Mouse (Mus musculus) adrenal gland, adult 2 months (tissue): ENCODE data around the gene Tmem268. TPM values are rescaled to one million over a fixed set of nuclear protein-coding genes. Genes with fewer than 3 reads are reported as not detected.

Experiments used
- DNase-seq: peaks from one replicate; pipeline ENCODE4 v3.0.0; 2021
- polyA plus RNA-seq: library from polyadenylated mRNA; depleted of rRNA; stranded (reverse); fragments of >200 nt; gene quantifications from 2 replicates; pipeline ENCODE4 v1.2.3, GENCODE M21; 2012
- total RNA-seq, 2 experiments: library from RNA; stranded (reverse); gene quantifications; 2 replicates each; pipeline ENCODE4 v1.2.3; 2021

Tmem268 gene
- total and polyA plus RNA-seq, 3 experiments: 7.5 to 12.6 (median 10.4) TPM

DNA sequence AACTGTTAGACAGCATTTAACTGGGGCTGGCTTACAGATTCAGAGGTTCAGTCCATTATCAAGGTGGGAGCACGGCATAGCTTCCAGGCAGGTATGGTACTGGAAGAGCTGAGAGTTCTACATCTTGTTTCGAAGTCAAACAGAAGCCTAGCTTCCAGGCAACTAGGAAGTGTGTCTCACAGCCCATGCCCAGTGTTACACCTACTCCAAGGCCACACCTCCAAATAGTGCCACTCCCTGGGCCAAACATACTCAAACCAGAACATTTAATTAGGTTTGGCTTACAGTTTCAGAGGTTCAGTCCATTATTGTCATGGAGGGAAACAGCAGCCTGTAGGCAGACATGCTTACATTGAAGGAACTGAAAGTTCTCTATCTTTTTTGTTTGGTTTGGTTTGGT lies 3.5 kb upstream of the Tmem268 start:
- DNase-seq: no peak

DNA sequence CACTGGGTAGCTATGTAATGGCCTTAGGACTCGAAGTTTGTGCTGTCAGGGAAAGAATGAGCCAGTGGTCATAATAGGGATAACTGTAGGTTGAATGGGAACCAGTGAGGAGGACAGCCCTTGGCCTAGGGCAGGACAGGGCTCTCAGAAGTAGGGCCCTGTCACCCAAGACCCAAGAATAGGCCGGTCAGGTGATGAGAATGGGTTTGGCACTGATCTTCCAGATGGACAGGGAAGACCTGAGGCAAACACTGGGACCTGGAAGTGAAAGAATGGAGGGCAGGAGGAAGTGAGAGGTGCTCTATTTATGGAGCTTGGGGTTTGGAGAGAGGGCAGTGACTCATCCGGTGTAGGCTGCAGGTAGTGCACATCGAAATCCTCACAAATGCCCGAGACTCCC lies 1.9 kb upstream of the Tmem268 start:
- no peak for DNase-seq

DNA sequence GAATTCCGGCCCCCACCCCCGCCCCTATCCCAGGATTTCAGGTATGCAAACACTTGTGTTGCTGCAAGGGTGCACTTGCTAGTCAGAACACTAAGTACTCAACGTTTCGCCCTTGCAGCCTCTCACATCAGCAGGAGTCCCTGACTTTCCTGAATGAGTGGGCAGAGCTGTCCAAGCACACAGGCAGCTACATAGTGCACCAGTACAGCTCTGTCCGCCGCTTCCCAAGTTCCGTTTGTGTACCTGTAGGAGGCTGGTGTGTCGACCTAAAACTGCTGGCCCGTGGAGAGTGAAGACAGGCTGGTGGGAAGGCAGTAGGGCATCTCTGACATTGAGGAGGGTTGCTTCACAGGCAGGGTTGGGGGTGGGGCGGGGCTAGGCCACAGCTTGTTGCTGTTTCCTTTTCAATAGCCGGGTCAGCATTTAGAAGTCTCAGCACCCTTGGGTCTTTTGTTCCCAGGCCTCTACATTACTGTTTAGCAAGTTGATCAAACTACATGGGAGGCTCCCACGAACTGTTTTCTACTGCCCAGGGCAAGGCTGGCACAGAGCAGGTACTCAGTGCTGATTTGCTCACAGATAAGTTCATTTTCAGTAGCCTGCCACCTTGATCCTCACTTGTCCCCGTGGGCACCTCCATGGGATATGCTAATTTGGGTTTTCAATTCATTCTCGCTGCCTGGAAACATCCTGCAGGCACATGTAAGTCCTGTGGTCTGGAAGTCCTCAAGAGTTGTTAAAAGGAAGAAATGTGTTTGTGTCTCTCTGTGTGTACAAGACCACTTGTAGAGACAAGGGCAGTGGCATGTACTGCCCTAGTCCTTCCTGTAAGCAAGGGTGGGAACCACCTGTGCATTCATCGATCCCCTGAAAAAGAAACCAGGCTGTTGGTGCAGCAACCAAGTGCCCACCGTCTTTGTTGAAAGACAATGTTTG lies 1.2 kb upstream of the Tmem268 start:
- peak; percentile 49 for DNase-seq

DNA sequence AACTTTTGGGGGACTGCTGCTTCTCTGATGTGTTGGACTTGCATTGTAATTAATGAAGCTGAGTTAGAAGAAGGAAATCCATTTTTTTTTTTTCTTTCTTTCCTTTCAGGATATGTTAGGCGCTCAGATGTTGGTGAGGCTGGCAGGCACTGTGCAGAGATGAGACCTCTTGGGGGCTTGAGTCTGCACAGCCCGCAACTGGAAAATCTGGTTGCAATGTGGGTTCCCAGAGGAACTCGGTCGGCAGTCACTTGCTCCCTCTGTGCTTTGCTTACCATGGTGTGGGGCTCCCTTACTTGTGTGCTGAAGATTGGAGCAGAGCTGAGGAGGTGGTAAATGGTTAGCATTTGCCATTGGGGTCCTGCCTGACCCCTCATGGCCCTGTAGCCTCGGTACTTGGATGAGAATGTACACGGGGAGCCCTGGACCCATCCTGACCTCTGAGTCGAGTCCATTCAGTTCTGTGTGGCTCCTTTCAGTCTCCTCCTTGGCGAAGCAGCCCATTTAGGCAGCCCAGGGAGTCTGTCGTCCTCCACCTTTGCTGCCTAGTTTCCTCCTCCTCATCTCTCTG lies 631 bp downstream of the Tmem268 start:
- no peak for DNase-seq

DNA sequence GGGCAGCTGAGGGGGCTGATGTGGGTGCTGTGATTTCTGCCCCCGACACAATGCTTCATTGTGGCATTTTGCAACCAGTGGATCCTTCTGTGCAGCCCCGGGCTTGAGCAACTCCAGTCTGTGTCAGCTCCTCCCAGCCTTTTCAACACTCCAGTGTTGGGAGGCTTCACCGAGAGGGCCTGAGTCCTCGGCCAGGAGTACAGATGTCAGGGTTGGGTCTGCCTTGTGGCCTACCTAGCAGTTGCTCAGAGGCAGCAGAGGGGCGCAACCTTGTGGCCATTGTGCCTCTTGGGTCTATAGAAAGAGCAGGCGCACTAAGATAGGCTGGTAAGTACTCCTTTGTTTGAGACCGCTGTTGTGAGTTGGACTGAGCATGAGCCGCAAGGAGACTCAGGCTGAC lies 1.5 kb downstream of the Tmem268 start:
- DNase-seq: peak; percentile 47

DNA sequence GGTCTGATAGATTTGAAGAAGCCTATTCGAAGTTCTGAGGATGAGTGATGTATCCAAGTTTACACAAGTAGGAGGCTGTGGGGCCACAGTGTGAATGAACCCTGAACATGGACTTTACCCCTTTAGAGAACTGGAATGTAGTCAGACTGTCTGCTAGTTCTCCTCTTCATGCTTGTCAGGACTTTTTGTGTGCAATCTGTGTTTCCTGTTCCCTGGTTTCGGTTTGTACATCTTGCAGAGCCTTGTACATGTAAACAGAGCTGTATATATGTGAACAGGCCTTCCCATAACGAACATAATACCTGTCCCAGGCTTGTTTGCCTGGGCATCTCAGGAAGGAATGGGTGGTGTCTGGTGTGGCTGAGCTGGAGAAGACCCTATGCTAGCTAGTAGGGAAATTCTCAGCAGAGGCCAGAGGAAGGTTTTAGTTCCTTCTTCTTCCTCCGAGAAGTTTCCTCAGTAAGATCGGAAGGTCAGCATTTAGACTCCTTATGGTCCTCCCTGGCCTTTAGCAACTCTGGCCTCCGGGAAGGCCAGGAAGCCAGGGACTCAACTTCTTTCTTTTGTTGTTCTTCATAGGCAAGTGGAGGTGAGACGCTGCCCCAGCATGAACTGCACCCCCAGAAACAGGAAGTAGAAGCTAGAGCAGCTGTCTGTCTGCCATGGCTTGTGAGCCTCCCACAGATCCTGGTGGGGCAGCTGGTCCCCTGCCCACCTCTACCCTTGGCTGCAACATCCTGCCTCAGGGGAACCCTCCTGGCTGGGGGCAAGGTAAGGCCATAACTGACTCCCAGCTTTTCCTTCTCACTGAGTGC lies 3.5 kb downstream of the Tmem268 start:
- no peak for DNase-seq

DNA sequence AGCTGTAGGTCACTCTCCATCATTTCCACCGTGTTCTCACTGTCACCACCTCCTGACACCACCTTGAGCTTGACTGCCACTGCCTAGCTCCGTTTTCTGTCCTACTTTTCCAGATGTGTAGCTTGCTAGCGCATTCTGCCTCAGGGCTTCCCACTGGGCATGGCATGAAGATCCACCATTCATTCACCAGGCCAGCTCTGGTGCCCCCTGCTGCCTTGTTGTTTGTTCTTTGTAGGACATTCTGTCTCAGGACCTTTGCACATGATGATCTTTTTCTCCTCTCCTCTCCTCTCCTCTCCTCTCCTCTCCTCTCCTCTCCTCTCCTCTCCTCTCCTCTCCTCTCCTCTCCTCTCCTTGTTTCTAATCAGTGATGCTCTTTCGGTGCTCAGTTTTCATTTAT lies 4.2 kb downstream of the Tmem268 start:
- no peak for DNase-seq

DNA sequence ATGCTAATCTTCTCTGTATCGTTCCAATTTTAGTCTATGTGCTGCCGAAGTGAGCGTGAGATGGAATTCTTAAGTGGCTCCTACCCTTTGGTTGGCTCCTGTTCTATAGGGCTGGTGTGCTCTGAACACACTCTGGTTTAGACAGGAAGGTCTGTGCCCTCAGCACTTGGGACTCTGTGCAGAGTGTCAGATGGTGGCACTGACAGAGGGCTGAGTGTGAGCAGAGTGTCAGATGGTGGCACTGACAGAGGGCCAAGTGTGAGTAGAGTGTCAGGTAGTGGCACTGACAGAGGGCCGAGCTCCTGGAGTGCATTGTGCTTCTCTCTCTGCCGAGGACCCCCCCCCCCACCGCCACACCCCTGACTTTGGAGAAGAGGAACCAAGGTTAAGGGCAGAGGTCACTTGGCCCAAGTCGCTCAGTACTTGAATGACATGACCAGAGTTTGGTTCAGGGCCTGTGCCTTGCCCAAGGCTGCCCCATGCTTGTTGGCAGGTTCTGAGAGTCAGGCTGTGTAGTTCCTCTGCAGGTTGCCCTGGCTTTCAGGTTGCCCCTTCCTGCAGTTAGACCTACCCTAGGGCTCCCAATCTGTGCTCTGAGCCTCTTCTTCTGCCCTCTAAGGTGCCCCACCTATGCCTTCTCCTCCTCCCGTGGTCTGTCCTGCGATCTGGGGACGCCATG lies 9.3 kb downstream of the Tmem268 start:
- no peak for DNase-seq

DNA sequence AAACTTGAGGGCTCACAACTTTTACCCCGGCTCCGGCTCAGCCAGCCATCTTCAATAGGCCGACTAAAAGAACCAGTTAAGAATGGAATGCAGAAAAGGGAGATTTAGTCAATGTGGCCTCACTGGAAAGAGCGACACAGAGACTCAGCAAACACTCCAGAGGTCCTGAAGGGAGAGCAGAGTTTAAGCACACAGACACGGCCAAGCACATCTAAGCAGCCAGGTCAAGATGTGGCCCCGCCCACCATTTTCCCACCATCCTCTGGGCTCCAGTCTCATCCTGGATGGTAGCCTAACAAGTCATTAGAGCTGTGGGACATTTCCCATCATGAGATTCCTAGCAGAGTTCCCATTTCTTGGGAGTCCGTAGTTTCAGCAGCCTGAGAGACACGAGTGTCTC lies 10.7 kb downstream of the Tmem268 start:
- no peak for DNase-seq

DNA sequence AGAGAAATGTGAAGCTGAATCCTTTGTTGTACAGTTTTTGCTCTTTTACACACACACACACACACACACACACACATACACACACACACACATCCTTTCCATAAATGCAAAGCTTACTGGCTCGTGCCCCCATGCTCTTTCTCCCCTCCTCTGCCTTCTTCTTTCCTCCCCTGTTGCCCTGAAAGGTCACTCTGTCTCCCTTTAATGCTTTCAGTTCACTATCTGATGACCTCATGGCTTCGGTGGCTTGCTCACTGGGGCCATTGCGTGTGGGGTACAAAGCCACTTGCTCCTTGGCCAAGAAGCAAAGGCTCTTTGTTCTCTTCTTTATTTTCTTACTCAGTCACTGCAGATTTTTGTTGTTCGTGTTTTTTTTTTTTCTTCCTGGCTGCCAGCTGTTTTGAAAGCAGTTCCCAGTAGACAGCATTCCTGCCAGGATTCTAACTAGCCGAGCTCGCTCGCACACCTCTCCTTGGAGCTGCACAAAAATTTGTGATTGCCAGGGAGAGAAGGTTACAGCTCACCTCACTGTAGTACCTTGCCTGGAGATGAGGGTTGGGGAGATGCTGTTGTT lies 11.7 kb downstream of the Tmem268 start:
- DNase-seq: peak; percentile 49

DNA sequence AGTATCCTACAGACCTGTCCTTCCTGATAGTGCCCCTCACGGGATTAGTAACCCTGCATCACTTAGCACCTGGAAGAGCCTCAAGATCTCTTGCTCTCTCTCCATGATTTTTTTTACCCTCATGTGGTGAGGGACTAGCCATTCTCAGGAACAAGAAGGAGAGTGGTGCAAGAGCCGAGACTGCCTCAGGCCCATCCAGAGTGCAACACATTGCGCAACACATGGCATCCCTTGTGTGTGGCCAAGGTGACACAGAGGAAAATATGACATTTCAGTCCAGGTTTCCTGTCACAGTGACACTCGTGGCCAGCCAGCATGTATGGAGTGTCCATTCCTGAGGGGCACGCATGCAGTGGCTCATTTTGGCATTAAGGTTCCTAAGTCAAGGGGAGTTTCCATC lies 14.0 kb downstream of the Tmem268 start:
- DNase-seq: no peak

DNA sequence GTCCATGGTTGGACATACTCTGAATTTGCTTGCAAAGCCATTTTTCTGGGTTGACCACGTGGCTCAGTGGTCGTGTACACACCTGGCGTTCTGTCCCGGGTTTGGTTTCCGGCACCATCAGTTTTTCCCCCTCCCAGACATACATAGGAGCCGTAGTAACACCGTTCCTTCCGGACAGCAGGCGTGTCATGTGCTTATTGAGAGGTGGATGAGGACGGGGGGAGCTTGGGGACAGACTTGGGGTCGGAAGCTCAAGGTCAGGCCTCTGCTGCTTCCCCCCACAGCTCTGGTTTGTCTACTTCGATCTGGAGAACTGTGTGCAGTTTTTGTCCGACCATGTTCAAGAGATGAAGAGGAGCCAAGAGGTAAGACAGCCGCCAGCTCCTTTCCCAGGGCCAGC lies 21.1 kb downstream of the Tmem268 start:
- no peak for DNase-seq

DNA sequence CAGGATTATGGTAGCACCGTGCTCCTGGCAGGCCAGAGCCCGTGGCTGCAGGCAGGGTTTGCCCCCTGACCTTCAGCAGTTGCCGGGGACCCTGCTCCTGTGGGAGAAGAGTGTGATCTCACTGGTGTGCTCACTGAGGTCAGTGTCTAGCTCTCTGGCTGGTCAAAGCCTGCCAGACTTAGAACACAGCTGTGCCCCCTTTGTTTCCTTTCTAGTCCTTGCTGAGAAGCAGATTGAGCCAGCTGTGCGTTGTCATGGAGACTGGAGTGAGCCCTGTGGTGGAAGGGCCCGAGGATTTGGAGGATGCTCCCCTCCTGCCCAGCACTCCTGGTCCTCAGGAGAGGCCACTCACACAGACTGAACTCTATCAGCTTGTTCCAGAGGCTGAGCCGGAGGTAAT lies 21.5 kb downstream of the Tmem268 start:
- DNase-seq: no peak

DNA sequence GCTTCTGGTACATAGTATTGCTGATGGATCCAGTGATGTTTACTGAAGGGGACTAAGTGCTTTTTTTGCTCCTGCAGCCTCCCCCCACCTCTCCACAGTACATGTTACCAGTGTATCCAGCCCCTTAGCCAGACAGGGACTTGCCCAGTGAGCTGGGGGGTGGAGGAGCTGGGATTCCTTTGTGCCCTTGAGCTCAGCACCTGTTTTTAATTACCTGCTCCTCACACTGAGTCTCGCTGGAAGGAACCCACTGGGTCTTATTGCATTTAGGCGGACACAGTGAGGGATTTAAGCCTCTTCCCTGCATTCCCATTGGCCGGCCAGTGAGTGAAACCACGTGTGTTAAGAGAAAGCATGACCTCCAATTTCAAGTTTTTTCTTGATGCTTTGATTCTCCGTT lies 24.0 kb downstream of the Tmem268 start:
- DNase-seq: no peak

DNA sequence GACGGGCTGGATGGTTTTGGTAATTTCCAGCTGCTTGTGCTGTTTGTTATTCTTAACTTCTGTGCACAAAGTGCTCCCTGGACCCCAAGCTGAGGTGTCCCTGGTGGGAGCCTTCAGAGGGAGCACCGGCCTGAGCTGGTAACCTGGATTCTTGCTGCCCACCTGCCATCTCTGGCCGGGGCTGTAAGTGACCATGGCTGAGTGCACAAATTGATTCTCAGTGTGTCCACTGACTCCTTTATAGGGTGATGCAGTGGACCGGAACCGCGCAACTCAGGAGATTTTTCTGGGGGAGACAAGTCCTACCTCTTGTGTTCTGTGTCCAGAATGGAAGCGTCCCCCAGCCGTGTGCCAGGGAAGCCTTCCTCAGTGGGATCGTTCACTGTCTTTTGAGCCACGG lies 26.6 kb downstream of the Tmem268 start:
- DNase-seq: no peak

DNA sequence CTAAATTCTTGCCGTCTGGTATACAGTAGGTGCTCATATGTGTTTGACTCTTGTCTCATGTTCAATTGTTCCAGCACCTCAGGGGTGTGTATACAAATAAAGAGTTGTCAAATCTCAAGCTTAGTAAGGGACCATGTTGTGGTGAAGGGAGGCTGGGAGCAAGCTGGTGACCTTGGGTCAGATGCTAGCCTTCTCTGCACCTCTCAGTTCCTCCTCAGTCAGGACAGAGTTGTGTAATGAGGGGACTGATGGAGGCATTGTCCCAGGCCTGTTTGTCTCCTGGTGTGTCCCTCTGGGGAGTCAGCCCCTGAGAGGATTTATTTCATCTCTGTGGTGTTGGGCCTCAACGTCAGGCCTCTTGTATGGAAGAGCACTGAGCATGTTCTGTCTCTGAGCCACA lies 27.7 kb downstream of the Tmem268 start:
- DNase-seq: no peak

DNA sequence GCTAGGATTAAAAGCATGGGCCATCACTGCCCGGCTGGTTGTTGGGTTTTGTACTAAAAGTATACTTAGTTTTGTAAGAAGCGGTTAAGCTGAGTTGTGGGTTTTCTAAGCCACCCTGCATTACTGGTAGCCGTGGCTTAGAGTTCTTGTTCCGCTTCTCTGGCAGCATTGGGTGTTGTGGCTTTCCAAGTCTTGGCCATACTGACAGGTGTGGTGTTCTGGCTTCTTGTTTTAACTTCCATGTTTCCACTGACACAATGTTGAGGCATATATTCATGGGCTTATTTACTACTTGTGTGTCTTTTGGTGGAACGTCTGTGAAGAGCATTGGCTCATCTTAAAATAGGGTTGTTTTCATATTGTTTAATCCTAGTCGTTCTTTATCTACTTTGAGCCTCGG lies 31.4 kb downstream of the Tmem268 start:
- no peak for DNase-seq

DNA sequence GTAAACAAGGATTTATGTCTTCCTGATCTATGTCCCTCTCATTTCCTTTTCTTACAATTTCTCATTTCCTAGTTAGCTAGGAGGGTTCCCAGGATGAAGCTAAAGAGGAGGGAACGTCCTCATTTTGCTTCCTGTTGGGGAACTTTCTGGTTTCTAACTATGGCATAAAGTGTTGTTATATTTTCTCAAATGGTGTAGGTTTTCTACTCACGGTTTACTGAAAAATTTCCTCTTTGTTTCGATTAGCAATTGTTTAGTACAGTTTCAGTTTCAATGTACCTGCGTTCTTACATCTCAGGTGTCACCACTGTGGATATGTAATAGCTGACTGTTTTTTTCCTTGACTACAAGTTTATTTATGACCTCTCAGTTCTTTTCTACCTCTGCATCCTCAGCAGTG lies 32.0 kb downstream of the Tmem268 start:
- DNase-seq: no peak

DNA sequence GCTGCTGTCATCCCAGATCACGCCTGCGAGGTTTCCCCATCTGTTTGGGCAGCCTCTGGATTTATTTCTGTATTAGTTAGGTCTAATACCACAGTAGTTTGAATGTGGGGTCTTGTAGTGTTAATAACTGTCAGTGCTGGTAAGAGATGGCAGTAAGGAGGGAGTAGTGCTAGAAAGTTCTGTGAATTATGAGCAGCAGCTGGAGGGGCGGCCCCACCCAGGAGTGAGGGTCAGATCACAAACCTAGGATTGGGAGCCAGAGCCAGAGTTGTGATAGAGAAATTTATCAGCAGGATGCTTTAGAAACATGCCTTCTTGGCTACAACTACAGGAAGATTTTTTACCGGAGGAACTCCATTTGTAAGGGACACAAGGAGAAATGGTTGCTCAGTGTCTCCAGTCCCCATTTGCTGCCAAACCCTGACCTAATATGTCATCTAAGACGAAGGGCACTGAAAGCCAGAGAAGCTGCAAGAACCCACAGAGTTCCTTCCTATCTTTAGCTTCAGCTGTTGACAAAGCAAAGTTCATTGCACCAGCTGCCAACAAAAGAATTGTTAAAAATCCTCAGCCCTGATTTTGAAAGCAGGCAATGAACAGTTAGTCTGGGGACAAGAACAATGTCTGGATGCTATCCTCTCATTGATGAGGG lies 36.0 kb downstream of the Tmem268 start:
- DNase-seq: no peak

DNA sequence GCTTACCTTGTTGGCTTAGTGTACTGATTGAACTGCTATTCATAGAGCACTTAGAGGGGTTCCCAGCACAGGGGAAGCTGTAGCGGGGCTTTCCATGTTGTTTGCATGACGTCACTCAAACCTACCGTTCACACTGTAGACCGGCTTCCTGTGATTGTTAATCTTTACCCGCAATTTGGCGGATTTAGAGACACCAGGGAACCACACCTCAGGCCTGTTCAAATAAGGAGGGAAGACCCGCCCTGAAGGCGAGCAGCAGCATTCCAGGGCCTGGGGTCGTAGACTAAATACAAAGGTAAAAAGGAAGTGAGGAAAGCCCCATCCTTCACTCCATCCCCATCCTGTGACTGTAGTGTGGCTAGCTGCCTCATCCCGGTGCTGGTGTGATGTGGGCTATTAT lies 36.7 kb downstream of the Tmem268 start:
- DNase-seq: no peak

DNA sequence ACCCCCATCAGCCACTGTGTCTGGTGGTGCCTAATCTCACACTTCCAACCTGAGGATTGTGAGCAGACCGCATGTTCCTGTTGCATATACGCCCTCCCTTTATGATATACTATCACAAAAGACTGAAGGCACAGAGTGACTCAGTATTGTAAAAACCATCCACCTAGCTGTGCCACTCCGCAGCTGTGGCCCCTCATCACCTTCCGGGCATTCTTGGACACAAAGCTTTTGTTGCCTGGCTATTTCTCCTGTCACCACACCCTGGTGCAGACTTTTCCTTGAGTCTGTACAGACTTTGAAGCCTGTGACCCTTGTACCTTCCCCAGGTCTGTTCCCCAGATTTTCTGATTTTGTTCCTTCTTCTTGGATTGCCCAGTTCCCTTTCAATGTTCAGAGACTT lies 37.4 kb downstream of the Tmem268 start:
- DNase-seq: no peak

DNA sequence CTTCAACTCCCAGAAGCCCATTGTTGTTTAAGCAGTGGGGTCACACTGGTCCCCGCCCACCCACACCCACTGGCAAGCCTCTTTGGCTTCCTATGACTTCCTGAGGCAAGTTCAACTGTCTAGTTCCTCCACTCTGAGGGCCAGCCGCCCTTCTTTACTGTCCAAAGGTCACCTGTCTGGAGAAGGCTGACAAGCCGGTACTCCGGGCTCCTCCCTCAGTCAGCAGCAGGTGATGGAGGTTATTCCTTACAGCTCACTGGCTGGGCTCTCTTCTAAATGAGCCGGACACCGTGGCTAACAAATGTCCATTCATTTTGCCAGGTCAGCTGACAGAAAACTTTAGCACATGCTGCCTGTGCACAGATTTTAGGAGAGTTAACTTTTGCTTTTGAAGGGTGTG lies 42.2 kb downstream of the Tmem268 start:
- DNase-seq: no peak
